Mouse (Mus musculus) pancreas, adult 10 weeks (tissue): Measurements from ENCODE around the gene Tmem45a. TPM values are rescaled to one million over a fixed set of nuclear protein-coding genes. Genes with fewer than 3 reads are reported as not detected.

Source experiments
- polyA plus RNA-seq: library from polyadenylated mRNA; stranded (reverse); fragments of 350-450 nt; fragmentation: Illumina TruSeq; extraction: RNeasy Lipid Tissue Mini Kit (QIAGEN cat#74804); gene quantifications from one replicate; pipeline ENCODE4 v1.2.3, GENCODE M21; 2015; ENCODE audit warnings: low read depth, low replicate concordance; ENCODE audit not compliant: insufficient read depth

Tmem45a gene
- polyA plus RNA-seq: 1.4 TPM

GRCm38 (mm10) chr16:56885824-56886615, at the start of gene Tmem45a:
Tmem45a (minus strand) TSS chr16:56886166.

GRCm38 (mm10) chr16:56928023-56928422, 42.1 kb upstream of the Tmem45a start, which contains the start of gene Lnp1:
Lnp1 (minus strand) TSS chr16:56928061.

GRCm38 (mm10) chr16:56795481-56796139, 90.4 kb downstream of the Tmem45a start, which contains the start of gene Adgrg7:
Adgrg7 (minus strand) TSS chr16:56795855.

Other genes starting within 250 kb of the Tmem45a start
- gene Tfg, start 168.7 kb downstream of the Tmem45a start, polyA plus RNA-seq: 11.6 TPM
- gene Adgrg7, start 90.3 kb downstream of the Tmem45a start, polyA plus RNA-seq: not detected
- not detected for gene Lnp1, start 41.9 kb upstream of the Tmem45a start, polyA plus RNA-seq
- gene Tmem45a2, start 185.2 kb upstream of the Tmem45a start, polyA plus RNA-seq: not detected
- 6.7 TPM for gene Tomm70a, start 235.5 kb upstream of the Tmem45a start, polyA plus RNA-seq